Mouse (Mus musculus): ENCODE data around the gene Cops7a.

- no peak for TF ChIP-seq CTCF (IDR thresholded peaks at IDR 0.05; ENCODE audit: low read depth, low read length)
- no peak for TF ChIP-seq POLR2A (IDR thresholded peaks at IDR 0.05; ENCODE audit: insufficient read depth, low read length)
These were observed 44.1 kb upstream of the Cops7a start for GRCm38 (mm10) chr6:125009181-125010073.

All from ES-Bruce4 (cell line).